Mouse (Mus musculus): Measurements from ENCODE around the gene Tmem53. TPM values are rescaled to one million over a fixed set of nuclear protein-coding genes. Genes with fewer than 3 reads are reported as not detected.

The Tmem53 gene
- total RNA-seq, 2 experiments from 2014 or later: not detected

DNA sequence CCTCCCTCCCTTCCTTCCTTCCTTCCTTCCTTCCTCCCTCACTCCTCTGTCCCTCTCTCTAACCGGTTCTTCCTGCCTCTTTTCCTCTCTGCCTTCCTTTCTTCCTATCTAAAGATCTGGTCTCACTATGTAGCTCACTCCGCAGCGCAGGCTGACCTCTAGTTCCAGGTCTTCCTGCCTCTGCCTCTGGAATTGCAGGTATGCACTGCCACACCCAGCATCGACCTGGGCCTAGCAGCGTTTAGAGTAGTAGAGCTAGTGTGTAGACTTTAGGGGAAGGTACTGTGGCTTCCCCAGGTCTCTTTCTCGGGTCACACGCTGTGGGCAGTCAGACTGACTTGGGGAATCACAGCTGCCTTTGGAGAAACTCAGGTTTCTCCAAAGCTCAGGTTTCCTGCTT, 53.7 kb downstream of the Tmem53 start:
- ATAC-seq (replicated peaks; ENCODE audit: low FRiP score, low TSS enrichment, poor library complexity, severe bottlenecking): no peak

DNA sequence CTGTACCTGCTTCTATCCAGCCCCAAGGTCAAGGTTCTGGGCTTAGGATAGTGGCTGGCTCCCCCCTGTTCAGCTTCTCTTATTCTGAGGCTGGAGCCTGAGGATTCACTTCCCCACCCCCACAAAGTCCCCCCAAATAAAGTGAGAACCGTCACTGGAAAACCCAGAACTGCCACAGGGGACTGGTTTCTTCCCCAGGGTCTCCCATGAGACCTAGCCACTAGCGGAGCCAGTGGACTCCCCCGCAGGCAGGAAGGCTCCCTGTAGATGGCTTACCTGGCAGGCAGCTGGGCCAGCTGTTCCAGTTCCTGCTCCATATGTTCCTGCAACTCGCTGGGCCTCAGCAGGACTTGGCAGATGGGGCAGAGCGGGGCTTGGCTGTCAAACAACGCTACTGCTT, 55.5 kb downstream of the Tmem53 start:
- ATAC-seq (replicated peaks; ENCODE audit: low FRiP score, low TSS enrichment, poor library complexity, severe bottlenecking): no peak

DNA sequence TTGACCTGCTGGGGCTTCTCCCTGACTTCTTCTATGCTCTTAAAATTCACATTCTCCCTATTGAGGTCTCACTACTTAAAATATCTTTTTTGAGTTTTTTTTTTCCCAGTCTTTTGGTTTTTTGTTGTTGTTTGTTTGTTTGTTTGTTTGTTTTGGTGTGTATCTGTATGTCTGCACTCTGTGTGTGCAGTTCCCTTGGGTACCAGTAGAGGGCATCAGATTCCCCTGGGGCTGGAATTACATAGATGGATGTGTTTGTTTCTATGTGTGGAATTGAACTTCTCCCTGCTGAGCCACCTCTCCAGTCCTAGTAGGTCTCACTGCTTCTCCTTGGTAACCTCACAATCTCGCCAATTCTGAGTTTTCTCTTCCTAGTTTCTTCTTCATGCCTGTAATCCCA, 57.7 kb downstream of the Tmem53 start:
- ATAC-seq (replicated peaks; ENCODE audit: low FRiP score, low TSS enrichment, poor library complexity, severe bottlenecking): no peak

DNA sequence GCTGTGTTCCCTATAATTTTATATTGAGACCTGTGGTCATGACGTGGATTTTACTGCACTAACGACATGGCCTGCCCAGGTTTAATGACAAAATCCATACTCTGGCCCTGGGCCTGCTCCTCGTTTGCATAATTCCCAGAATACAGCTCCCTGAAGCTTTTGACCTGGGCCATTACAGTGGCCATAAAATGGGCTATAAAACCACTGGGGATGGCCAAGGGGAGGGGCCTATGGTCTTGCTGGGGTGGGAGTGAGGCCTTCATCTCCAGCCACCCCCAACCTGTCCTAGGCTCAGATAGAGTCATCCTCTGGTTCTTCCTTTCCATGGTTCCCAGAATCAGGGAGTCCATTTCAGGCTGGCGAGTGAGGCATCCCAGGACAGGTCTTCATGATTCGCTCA, 60.1 kb downstream of the Tmem53 start:
- no peak for ATAC-seq (replicated peaks; ENCODE audit: low FRiP score, low TSS enrichment, poor library complexity, severe bottlenecking)

DNA sequence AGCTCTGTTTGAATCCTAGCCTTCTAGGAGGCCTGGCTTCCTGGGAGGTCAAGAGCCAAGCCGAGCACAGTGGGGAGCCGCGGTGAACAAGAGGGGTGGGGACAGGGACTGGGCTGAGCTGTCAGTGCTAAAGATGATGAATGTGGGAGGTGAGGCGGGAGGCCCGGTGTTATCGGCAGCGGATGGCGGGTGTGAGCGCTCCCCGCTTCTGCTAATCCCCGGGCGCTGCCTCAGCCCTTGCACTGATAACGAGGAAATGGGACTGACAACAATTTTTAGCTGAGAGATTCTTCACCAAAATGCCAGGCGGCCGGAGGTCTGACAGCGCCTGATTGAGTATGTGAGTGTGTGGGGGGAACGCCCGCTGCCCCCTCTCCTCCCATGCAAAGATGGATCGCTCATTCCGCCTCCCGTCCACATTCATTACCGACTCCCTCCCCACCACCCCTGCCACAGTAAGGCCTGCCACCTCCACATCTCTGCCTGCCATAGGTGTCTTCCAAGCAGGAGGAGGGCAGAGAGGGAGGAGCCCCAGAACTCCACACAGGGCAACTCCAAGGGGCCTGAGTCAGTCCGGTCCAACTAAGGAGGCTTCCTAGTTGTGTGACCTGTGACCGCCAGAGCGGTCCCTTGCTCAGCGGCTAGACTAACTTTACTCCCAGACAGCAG, 60.8 kb downstream of the Tmem53 start:
- peak; percentile 85 for ATAC-seq (replicated peaks; ENCODE audit: low FRiP score, low TSS enrichment, poor library complexity, severe bottlenecking)

DNA sequence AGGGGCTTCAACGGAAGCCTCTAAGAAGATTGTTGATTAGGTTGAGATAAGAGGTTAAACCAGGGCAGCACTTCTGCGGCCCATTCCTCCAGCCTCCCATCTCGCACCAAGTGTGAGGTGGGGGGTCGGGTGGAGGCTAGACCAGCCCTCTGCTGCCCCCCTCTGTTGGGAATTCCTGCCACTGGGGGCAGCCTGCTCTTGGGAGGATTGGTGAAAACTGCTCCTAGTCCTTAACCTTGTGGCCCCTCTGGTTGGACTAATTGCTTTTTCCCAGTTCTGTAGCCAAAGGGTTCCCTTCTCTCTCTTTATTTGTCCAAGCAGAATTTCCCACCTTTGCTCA, 61.3 kb downstream of the Tmem53 start:
- peak; percentile 3; the same call in 1 of the 2 replicates for ATAC-seq (replicated peaks; ENCODE audit: low FRiP score, low TSS enrichment, poor library complexity, severe bottlenecking)

DNA sequence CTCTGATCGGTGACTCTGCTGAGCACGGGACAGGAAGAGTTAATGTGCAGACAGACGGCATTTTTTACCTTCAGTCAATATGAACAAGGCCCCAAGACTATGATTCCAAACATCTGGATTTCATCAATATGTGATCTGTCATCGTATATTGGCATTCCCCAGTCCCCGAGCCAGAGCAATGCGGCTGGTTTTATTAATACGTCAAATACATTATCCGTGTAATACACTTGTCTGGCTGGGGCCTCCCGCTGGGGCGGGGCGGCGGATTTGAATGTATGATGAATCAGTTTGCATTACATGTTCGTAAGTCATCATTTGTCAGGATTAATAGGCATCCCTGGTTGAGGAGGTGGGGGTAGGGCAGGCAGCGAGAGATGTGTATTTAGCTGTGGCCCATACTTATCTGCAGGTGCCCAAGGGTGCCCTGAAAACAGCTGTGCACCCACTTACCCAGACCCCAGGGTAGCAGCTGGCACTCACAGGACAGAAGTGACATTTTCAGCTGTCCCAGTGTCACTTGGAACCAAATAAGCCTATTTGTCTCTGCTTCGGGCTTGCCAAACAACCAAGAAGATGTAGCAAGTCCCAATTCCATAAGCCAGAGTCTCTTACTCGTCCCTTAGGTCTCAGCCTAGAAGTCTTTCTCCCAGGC, 63.2 kb downstream of the Tmem53 start:
- no peak for ATAC-seq (replicated peaks; ENCODE audit: low FRiP score, low TSS enrichment, poor library complexity, severe bottlenecking)

DNA sequence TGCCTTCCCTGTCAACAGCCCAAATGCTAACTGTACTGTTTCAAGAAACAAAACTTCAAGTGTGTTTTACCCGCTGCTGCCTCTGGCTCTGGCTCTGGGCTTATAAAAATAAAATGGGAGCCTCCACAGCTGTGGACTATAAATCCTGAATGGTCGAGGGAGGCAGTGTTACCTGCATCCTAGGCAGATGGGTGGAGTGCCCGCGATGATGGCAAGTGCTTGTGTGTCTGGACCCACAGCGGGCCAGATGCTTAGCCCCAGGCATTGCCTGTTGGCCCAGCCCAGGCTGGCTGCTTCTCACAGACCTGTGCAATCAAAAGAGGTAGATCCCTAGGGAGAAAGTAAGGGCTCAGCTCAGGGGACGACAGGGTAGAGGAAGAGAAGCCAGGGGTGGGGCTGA, 65.0 kb downstream of the Tmem53 start:
- ATAC-seq (replicated peaks; ENCODE audit: low FRiP score, low TSS enrichment, poor library complexity, severe bottlenecking): no peak

DNA sequence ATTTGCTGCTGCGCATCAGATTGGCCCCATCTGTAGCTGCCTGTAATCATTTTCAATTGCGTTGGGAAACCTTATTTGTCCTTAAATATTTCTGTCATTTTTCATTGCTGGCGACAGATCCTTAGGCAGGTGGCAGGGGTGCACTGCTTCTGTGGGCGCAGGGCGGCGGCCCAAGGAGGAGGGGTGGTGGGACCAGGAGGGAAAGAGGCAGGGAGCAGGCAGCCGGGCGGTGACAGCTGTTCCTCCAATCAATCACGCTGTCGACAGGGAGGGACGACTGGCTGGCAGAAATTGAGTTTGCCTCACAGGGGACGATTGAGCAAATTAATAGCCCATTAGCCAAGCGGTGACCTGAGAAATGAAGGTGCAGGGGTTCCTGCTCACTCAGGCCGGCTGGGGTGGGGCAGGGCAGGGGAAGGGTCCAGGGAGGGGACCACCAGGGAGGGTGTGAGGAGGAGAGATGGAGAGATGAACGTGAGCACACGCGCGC, 66.0 kb downstream of the Tmem53 start:
- ATAC-seq (replicated peaks; ENCODE audit: low FRiP score, low TSS enrichment, poor library complexity, severe bottlenecking): no peak

Other genes starting within 250 kb of the Tmem53 start
- gene Eif2b3, start 232.5 kb upstream of the Tmem53 start, total RNA-seq (2014; fragmentation: Nextera tagmentation): 53.5 and 56.7 TPM in 2 replicates
- 61.4 and 65.7 TPM in 2 replicates for gene Eif2b3, start 232.5 kb upstream of the Tmem53 start, total RNA-seq (2017)
- gene Ptch2, start 155.9 kb upstream of the Tmem53 start, total RNA-seq (2014; fragmentation: Nextera tagmentation): 0.25 TPM in 1 of 2 replicates, not detected in the other
- gene Ptch2, start 155.9 kb upstream of the Tmem53 start, total RNA-seq (2017): not detected in 2 replicates
- 17.5 and 19.1 TPM in 2 replicates for gene Btbd19, start 126.2 kb upstream of the Tmem53 start, total RNA-seq (2014; fragmentation: Nextera tagmentation)
- 7.7 and 15.6 TPM in 2 replicates for gene Btbd19, start 126.2 kb upstream of the Tmem53 start, total RNA-seq (2017)
- not detected in 2 replicates for gene Tctex1d4, start 125.2 kb upstream of the Tmem53 start, total RNA-seq (2014; fragmentation: Nextera tagmentation)
- not detected in 2 replicates for gene Tctex1d4, start 125.2 kb upstream of the Tmem53 start, total RNA-seq (2017)
- gene Plk3, start 118.0 kb upstream of the Tmem53 start, total RNA-seq (2014; fragmentation: Nextera tagmentation): 0.66 and 1.8 TPM in 2 replicates
- 0.94 and 2.8 TPM in 2 replicates for gene Plk3, start 118.0 kb upstream of the Tmem53 start, total RNA-seq (2017)
- gene Rps8, start 95.7 kb upstream of the Tmem53 start, total RNA-seq (2014; fragmentation: Nextera tagmentation): 5,319 and 5,634 TPM in 2 replicates
- 1,767 and 2,088 TPM in 2 replicates for gene Rps8, start 95.7 kb upstream of the Tmem53 start, total RNA-seq (2017)
- gene Kif2c, start 69.3 kb upstream of the Tmem53 start, total RNA-seq (2014; fragmentation: Nextera tagmentation): 28.1 and 34.2 TPM in 2 replicates
- gene Kif2c, start 69.3 kb upstream of the Tmem53 start, total RNA-seq (2017): 28.9 and 29.6 TPM in 2 replicates
- not detected in 2 replicates for gene Armh1, start 174 bp downstream of the Tmem53 start, total RNA-seq (2014; fragmentation: Nextera tagmentation)
- gene Armh1, start 174 bp downstream of the Tmem53 start, total RNA-seq (2017): not detected in 2 replicates
- gene Rnf220, start 245.1 kb downstream of the Tmem53 start, total RNA-seq (2014; fragmentation: Nextera tagmentation): 107 and 145 TPM in 2 replicates
- 73.2 and 84.1 TPM in 2 replicates for gene Rnf220, start 245.1 kb downstream of the Tmem53 start, total RNA-seq (2017)